Mouse (Mus musculus): ENCODE measurements around the gene Gm5431.
"Not testable (repeated sequence)": the region's sequence is repeated elsewhere in the genome, so short reads cannot be mapped to it uniquely, and the experiment has no call there.

Gene Gm5431

GRCm38 (mm10) chr11:48870781-48871180, 31.2 kb downstream of the Gm5431 start:
- DNase-seq, result no peak

- peak; percentile 32 to 55 for DNase-seq
Measured at GRCm38 (mm10) chr11:48869380-48870110, 32.5 kb downstream of the Gm5431 start.

GRCm38 (mm10) chr11:48866481-48866880, 35.5 kb downstream of the Gm5431 start:
- DNase-seq, result no peak

GRCm38 (mm10) chr11:48863808-48864207, 38.2 kb downstream of the Gm5431 start:
- no peak for DNase-seq

GRCm38 (mm10) chr11:48862784-48863319, 39.2 kb downstream of the Gm5431 start:
- no peak for DNase-seq

- DNase-seq, result peak in 1 of 2 experiments; percentile 66
Measured at GRCm38 (mm10) chr11:48859014-48859413, 43.0 kb downstream of the Gm5431 start.

GRCm38 (mm10) chr11:48853474-48854180, 48.4 kb downstream of the Gm5431 start:
- DNase-seq, result peak; percentile 84 to 89

GRCm38 (mm10) chr11:48852624-48853473, 49.2 kb downstream of the Gm5431 start:
- no peak for DNase-seq

- no peak for DNase-seq
Measured at GRCm38 (mm10) chr11:48852190-48852589, 49.8 kb downstream of the Gm5431 start.

GRCm38 (mm10) chr11:48851270-48851995, 50.6 kb downstream of the Gm5431 start:
- no peak for DNase-seq

- no peak for DNase-seq
Measured at GRCm38 (mm10) chr11:48850240-48850639, 51.8 kb downstream of the Gm5431 start.

GRCm38 (mm10) chr11:48846881-48847280, 55.1 kb downstream of the Gm5431 start:
- DNase-seq, result no peak

GRCm38 (mm10) chr11:48846362-48846761, 55.7 kb downstream of the Gm5431 start:
- not testable (repeated sequence) for DNase-seq

- no peak for DNase-seq
Measured at GRCm38 (mm10) chr11:48845244-48845815, 56.7 kb downstream of the Gm5431 start.

GRCm38 (mm10) chr11:48844309-48844708, 57.7 kb downstream of the Gm5431 start:
- DNase-seq, result no peak

GRCm38 (mm10) chr11:48843202-48843601, 58.8 kb downstream of the Gm5431 start:
- peak; percentile 18 to 42 for DNase-seq

- no peak for DNase-seq
Measured at GRCm38 (mm10) chr11:48842378-48842792, 59.6 kb downstream of the Gm5431 start.

- no peak for DNase-seq
Measured at GRCm38 (mm10) chr11:48841213-48841612, 60.8 kb downstream of the Gm5431 start.

GRCm38 (mm10) chr11:48840805-48841204, 61.2 kb downstream of the Gm5431 start:
- no peak for DNase-seq

GRCm38 (mm10) chr11:48838879-48839680, 62.9 kb downstream of the Gm5431 start:
- DNase-seq, result no peak

Data from kidney, postnatal 4 days (tissue).